Mouse (Mus musculus): Measurements from ENCODE around the gene Gse1. TPM values are rescaled to one million over a fixed set of nuclear protein-coding genes. Genes with fewer than 3 reads are reported as not detected.

The Gse1 gene
- polyA plus RNA-seq, 1 experiment = 14.8 TPM

- no peak for TF ChIP-seq POLR2A (IDR thresholded peaks at IDR 0.05; ENCODE audit: low read depth, low read length)
- no peak for TF ChIP-seq CTCF (conservative IDR thresholded peaks at IDR 0.05; ENCODE audit: insufficient read depth, insufficient read length, low read depth, low read length)
- no peaks in the 10 kb centered on the region for H3K36me3 ChIP-seq (ENCODE audit: control insufficient read depth, insufficient read depth, low read length)
- H3K4me1 ChIP-seq (ENCODE audit: control insufficient read depth, insufficient read depth, low read length) = no peaks in the 10 kb centered on the region
- H3K4me3 ChIP-seq (ENCODE audit: insufficient read depth, low read depth, low read length) = no peak overlapping the region
- no peaks in the 10 kb centered on the region for H3K27me3 ChIP-seq (replicated peaks; ENCODE audit: control insufficient read depth, insufficient read depth, low read length)
- DNase-seq = no peak
- H3K27ac ChIP-seq (ENCODE audit: insufficient read depth, low read depth, low read length) = no peak overlapping the region
- WGBS = 92% methylated on average over 3 of the region's 3 CpGs
These were observed 386.2 kb downstream of the Gse1 start for GRCm38 (mm10) chr8:120614491-120614890.

- Histone ChIP-seq H3K4me1 (ENCODE audit: control insufficient read depth, insufficient read depth, low read length) (no peaks in the 10 kb centered on the region), H3K4me3 (ENCODE audit: insufficient read depth, low read depth, low read length) (no peak overlapping the region), H3K27ac (ENCODE audit: insufficient read depth, low read depth, low read length) (no peak overlapping the region), H3K36me3 (ENCODE audit: control insufficient read depth, insufficient read depth, low read length) (no peaks in the 10 kb centered on the region), H3K27me3 (replicated peaks; ENCODE audit: control insufficient read depth, insufficient read depth, low read length) (no peaks in the 10 kb centered on the region)
- TF ChIP-seq CTCF (conservative IDR thresholded peaks at IDR 0.05; ENCODE audit: insufficient read depth, insufficient read length, low read depth, low read length) (no peak), POLR2A (IDR thresholded peaks at IDR 0.05; ENCODE audit: low read depth, low read length) (no peak)
- DNase-seq = no peak
- WGBS = 77% methylated on average over 7 of the region's 8 CpGs
These were observed 388.7 kb downstream of the Gse1 start for GRCm38 (mm10) chr8:120616663-120617626.

GRCm38 (mm10) chr8:120618110-120618509 is 389.9 kb downstream of the Gse1 start:
- H3K36me3 ChIP-seq (ENCODE audit: control insufficient read depth, insufficient read depth, low read length) = no peaks in the 10 kb centered on the region
- peak; percentile 56 for DNase-seq

GRCm38 (mm10) chr8:120619235-120620180 is 391.3 kb downstream of the Gse1 start:
- Histone ChIP-seq H3K27ac (ENCODE audit: insufficient read depth, low read depth, low read length) (no peak overlapping the region), H3K27me3 (replicated peaks; ENCODE audit: control insufficient read depth, insufficient read depth, low read length) (no peaks in the 10 kb centered on the region), H3K4me1 (ENCODE audit: control insufficient read depth, insufficient read depth, low read length) (no peaks in the 10 kb centered on the region), H3K4me3 (ENCODE audit: insufficient read depth, low read depth, low read length) (no peak overlapping the region), H3K36me3 (ENCODE audit: control insufficient read depth, insufficient read depth, low read length) (no peaks in the 10 kb centered on the region)
- TF ChIP-seq POLR2A (IDR thresholded peaks at IDR 0.05; ENCODE audit: low read depth, low read length) (no peak), CTCF (conservative IDR thresholded peaks at IDR 0.05; ENCODE audit: insufficient read depth, insufficient read length, low read depth, low read length) (no peak)
- DNase-seq = peak; percentile 29
- 79% methylated on average over 11 of the region's 11 CpGs for WGBS

More at GRCm38 (mm10) chr8:120618110-120618509, 389.9 kb downstream of the Gse1 start:
- 2% methylated on average over 6 of the region's 6 CpGs for WGBS
- Histone ChIP-seq H3K27ac (ENCODE audit: insufficient read depth, low read depth, low read length) (no peak overlapping the region), H3K27me3 (replicated peaks; ENCODE audit: control insufficient read depth, insufficient read depth, low read length) (no peaks in the 10 kb centered on the region), H3K4me3 (ENCODE audit: insufficient read depth, low read depth, low read length) (no peak overlapping the region), H3K4me1 (ENCODE audit: control insufficient read depth, insufficient read depth, low read length) (no peaks in the 10 kb centered on the region)
- peak; percentile 79 for TF ChIP-seq CTCF (conservative IDR thresholded peaks at IDR 0.05; ENCODE audit: insufficient read depth, insufficient read length, low read depth, low read length)
- no peak for TF ChIP-seq POLR2A (IDR thresholded peaks at IDR 0.05; ENCODE audit: low read depth, low read length)

- Histone ChIP-seq H3K36me3 (ENCODE audit: control insufficient read depth, insufficient read depth, low read length) (no peaks in the 10 kb centered on the region), H3K4me1 (ENCODE audit: control insufficient read depth, insufficient read depth, low read length) (no peaks in the 10 kb centered on the region), H3K4me3 (ENCODE audit: insufficient read depth, low read depth, low read length) (no peak overlapping the region), H3K27ac (ENCODE audit: insufficient read depth, low read depth, low read length) (no peak overlapping the region), H3K27me3 (replicated peaks; ENCODE audit: control insufficient read depth, insufficient read depth, low read length) (no peaks in the 10 kb centered on the region)
- DNase-seq = no peak
- no peak for TF ChIP-seq CTCF (conservative IDR thresholded peaks at IDR 0.05; ENCODE audit: insufficient read depth, insufficient read length, low read depth, low read length)
- no peak for TF ChIP-seq POLR2A (IDR thresholded peaks at IDR 0.05; ENCODE audit: low read depth, low read length)
- WGBS = 75% methylated on average over 7 of the region's 7 CpGs
These were observed 392.2 kb downstream of the Gse1 start for GRCm38 (mm10) chr8:120620441-120620840.

GRCm38 (mm10) chr8:120622161-120622560 is 393.9 kb downstream of the Gse1 start:
- H3K27me3 ChIP-seq (replicated peaks; ENCODE audit: control insufficient read depth, insufficient read depth, low read length) = no peaks in the 10 kb centered on the region
- H3K27ac ChIP-seq (ENCODE audit: insufficient read depth, low read depth, low read length) = no peak overlapping the region
- no peak overlapping the region for H3K4me3 ChIP-seq (ENCODE audit: insufficient read depth, low read depth, low read length)
- TF ChIP-seq CTCF (conservative IDR thresholded peaks at IDR 0.05; ENCODE audit: insufficient read depth, insufficient read length, low read depth, low read length) = no peak
- no peak for TF ChIP-seq POLR2A (IDR thresholded peaks at IDR 0.05; ENCODE audit: low read depth, low read length)
- 94% methylated on average over 14 of the region's 14 CpGs for WGBS
- no peak for DNase-seq
- no peaks in the 10 kb centered on the region for H3K4me1 ChIP-seq (ENCODE audit: control insufficient read depth, insufficient read depth, low read length)
- no peaks in the 10 kb centered on the region for H3K36me3 ChIP-seq (ENCODE audit: control insufficient read depth, insufficient read depth, low read length)

Measured in kidney, adult 2 months (tissue).